14 mouse cellular contexts compared by ENCODE assay signal in the genomic region with DNA sequence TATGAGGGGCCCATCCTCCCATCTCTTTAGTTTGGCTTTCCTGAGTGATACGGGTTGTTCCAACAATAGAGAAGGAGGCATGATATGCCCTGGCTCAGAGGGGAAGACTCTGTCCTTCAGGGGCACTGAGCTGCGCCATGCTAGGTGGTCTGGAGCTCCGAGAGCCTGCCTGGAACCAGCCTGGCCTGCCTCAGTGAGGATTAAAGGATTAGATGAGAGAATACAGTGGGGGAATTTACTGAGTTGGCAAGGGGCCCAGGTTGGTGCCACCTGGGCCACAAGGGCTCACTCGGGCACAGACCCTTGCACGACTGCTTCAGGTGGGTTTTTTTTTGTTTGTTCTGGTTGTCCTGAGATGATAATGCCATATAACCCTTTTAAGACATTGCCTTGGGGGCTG. TPM values are rescaled to one million over a fixed set of nuclear protein-coding genes. Genes with fewer than 3 reads are reported as not detected.
DNase-seq lines count a peak whose midpoint lies in the region; ATAC-seq and TF ChIP-seq lines count a peak whose summit lies in the region.
"Had no signal": no experiment of that assay in that cellular context is flagged by ENCODE, and none has a peak within 500 bp of the region (broad histone marks: within the 10 kb centered on the region; RNA-seq: fewer than 3 reads in every experiment).

No protein-coding gene starts in this region.

- no peak overlapping the region for H3K4me3 ChIP-seq in forebrain, embryonic 12.5 days (replicated peaks)
- H3K4me3 ChIP-seq in forebrain, embryonic 16.5 days (replicated peaks; ENCODE audit: low read length), result no peak overlapping the region
- no peak overlapping the region for H3K4me3 ChIP-seq in kidney, postnatal 0 days (replicated peaks; ENCODE audit: low read depth, low read length)
- no peak overlapping the region for H3K4me3 ChIP-seq in bone marrow, adult 2 months (replicated peaks; ENCODE audit: control insufficient read depth, low read depth, low read length)
- no peak overlapping the region for H3K4me3 ChIP-seq in midbrain, embryonic 13.5 days (replicated peaks)

- no peak for DNase-seq in kidney, postnatal 0 days (ENCODE audit: low spot score)
- DNase-seq in kidney, postnatal 14 days, result no peak
- DNase-seq in left cerebral cortex, postnatal 36 days (ENCODE audit: low spot score in 2 of 2), result no peak
- DNase-seq in adrenal gland, postnatal 10 days, result no peak
- DNase-seq: adrenal gland, postnatal 25 days; cerebellum, adult 18-20 months had no signal

- no peak for ATAC-seq in forebrain, embryonic 12.5 days (ENCODE audit: low FRiP score)
- ATAC-seq in forebrain, embryonic 16.5 days, result no peak
- no peak for ATAC-seq in kidney, postnatal 0 days (replicated peaks; ENCODE audit: low FRiP score, low read depth)
- ATAC-seq in midbrain, embryonic 13.5 days, result no peak

- 49% methylated on average over 5 of the region's 5 CpGs for WGBS in forebrain, embryonic 12.5 days
- WGBS in forebrain, embryonic 16.5 days, result 43% methylated on average over 5 of the region's 5 CpGs
- WGBS in kidney, postnatal 0 days, result 71% methylated on average over 5 of the region's 5 CpGs
- WGBS in bone marrow, adult 2 months, result 78% methylated on average over 5 of the region's 5 CpGs
- 44% methylated on average over 5 of the region's 5 CpGs for WGBS in midbrain, embryonic 13.5 days

- no peak for TF ChIP-seq CTCF in kidney, postnatal 0 days (IDR thresholded peaks at IDR 0.05; ENCODE audit: low read depth)
- no peak for TF ChIP-seq CTCF in bone marrow, adult 2 months (IDR thresholded peaks at IDR 0.05; ENCODE audit: control insufficient read depth, insufficient read depth, low read length)

- no peak overlapping the region for H3K9ac ChIP-seq in forebrain, embryonic 12.5 days
- H3K9ac ChIP-seq in forebrain, embryonic 16.5 days (replicated peaks; ENCODE audit: low read depth, low read length), result no peak overlapping the region
- H3K9ac ChIP-seq in kidney, postnatal 0 days (ENCODE audit: low read depth, low read length), result 0 out of 2 replicates have a peak overlapping the region, but pooled peaks have one; percentile 0
- H3K9ac ChIP-seq in midbrain, embryonic 13.5 days (replicated peaks), result no peak overlapping the region
- H3K9ac ChIP-seq: liver, embryonic 14.5 days had no signal

- H3K27me3 ChIP-seq in forebrain, embryonic 12.5 days, result no peaks in the 10 kb centered on the region
- H3K27me3 ChIP-seq in forebrain, embryonic 16.5 days (replicated peaks; ENCODE audit: control insufficient read depth, insufficient read depth, low read length), result no peaks in the 10 kb centered on the region
- no peaks in the 10 kb centered on the region for H3K27me3 ChIP-seq in kidney, postnatal 0 days (ENCODE audit: insufficient read depth, low read length)
- no peaks in the 10 kb centered on the region for H3K27me3 ChIP-seq in midbrain, embryonic 13.5 days

- TF ChIP-seq POLR2A in bone marrow, adult 2 months (IDR thresholded peaks at IDR 0.05; ENCODE audit: borderline replicate concordance, control insufficient read depth, low read depth, low read length), result no peak

- H3K36me3 ChIP-seq in forebrain, embryonic 12.5 days (replicated peaks), result peaks cover 31% of the 10 kb centered on the region
- peaks cover 7% of the 10 kb centered on the region for H3K36me3 ChIP-seq in forebrain, embryonic 16.5 days (ENCODE audit: control insufficient read depth, insufficient read depth)
- H3K36me3 ChIP-seq in kidney, postnatal 0 days (ENCODE audit: insufficient read depth, low read length), result peaks cover 24% of the 10 kb centered on the region
- H3K36me3 ChIP-seq in midbrain, embryonic 13.5 days, result peaks cover 48% of the 10 kb centered on the region

- peak overlapping the region; percentile 27; the same call in 1 of the 2 replicates for H3K27ac ChIP-seq in forebrain, embryonic 12.5 days
- H3K27ac ChIP-seq in forebrain, embryonic 16.5 days (ENCODE audit: low read length), result no peak overlapping the region
- H3K27ac ChIP-seq in kidney, postnatal 0 days, result no peak overlapping the region
- peak overlapping the region; percentile 40; the same call in 1 of the 2 replicates for H3K27ac ChIP-seq in bone marrow, adult 2 months (ENCODE audit: control insufficient read depth, insufficient read depth, low read depth, low read length, poor library complexity)
- peak overlapping the region; percentile 56; the same call in 1 of the 2 replicates for H3K27ac ChIP-seq in midbrain, embryonic 13.5 days
- H3K27ac ChIP-seq: liver, embryonic 14.5 days had no signal

- peaks cover 84% of the 10 kb centered on the region for H3K4me1 ChIP-seq in forebrain, embryonic 12.5 days
- peaks cover 44% of the 10 kb centered on the region for H3K4me1 ChIP-seq in forebrain, embryonic 16.5 days (replicated peaks; ENCODE audit: control insufficient read depth, insufficient read depth, low read length)
- H3K4me1 ChIP-seq in kidney, postnatal 0 days (replicated peaks; ENCODE audit: insufficient read depth, low read length), result peaks cover 57% of the 10 kb centered on the region
- peaks cover 24% of the 10 kb centered on the region for H3K4me1 ChIP-seq in bone marrow, adult 2 months (ENCODE audit: control insufficient read depth, insufficient read depth, low read length)
- peaks cover 82% of the 10 kb centered on the region for H3K4me1 ChIP-seq in midbrain, embryonic 13.5 days (replicated peaks)

- intact Hi-C loops in left cerebral cortex, postnatal 36 days (cut with DNase I), result no loop called here

- no peaks in the 10 kb centered on the region for H3K9me3 ChIP-seq in forebrain, embryonic 12.5 days
- no peaks in the 10 kb centered on the region for H3K9me3 ChIP-seq in forebrain, embryonic 16.5 days (ENCODE audit: control insufficient read depth, low read length)
- H3K9me3 ChIP-seq in kidney, postnatal 0 days (replicated peaks; ENCODE audit: low read length), result no peaks in the 10 kb centered on the region
- no peaks in the 10 kb centered on the region for H3K9me3 ChIP-seq in midbrain, embryonic 13.5 days

- H3K4me2 ChIP-seq in forebrain, embryonic 12.5 days, result no peak overlapping the region
- H3K4me2 ChIP-seq in forebrain, embryonic 16.5 days (ENCODE audit: low read length), result no peak overlapping the region
- no peak overlapping the region for H3K4me2 ChIP-seq in kidney, postnatal 0 days (ENCODE audit: low read length)
- no peak overlapping the region for H3K4me2 ChIP-seq in midbrain, embryonic 13.5 days (replicated peaks)
- H3K4me2 ChIP-seq: heart, embryonic 11.5 days had no signal

RNA-seq across cellular contexts. Expression of gene Lasp1, which starts 17.4 kb away (rescaled TPM):
- 103 and 109 TPM in 2 replicates for polyA plus RNA-seq in forebrain, embryonic 12.5 days (2016; fragmentation: Nextera tagmentation; extraction: Ambion mirVana)
- polyA plus RNA-seq in forebrain, embryonic 16.5 days (2015; fragmentation: Nextera tagmentation; extraction: Ambion mirVana), result 140 and 159 TPM in 2 replicates
- 87.7 and 96.4 TPM in 2 replicates for polyA plus RNA-seq in kidney, postnatal 0 days (2015; fragmentation: Nextera tagmentation; extraction: Ambion mirVana)
- polyA plus RNA-seq in bone marrow, adult 2 months (2011; ENCODE audit: insufficient read depth, insufficient read length, low replicate concordance, missing spikeins), result 48.1 and 99.2 TPM in 2 replicates
- polyA plus RNA-seq in midbrain, embryonic 13.5 days (2015; fragmentation: Nextera tagmentation; extraction: Ambion mirVana), result 136 and 137 TPM in 2 replicates
- 100 to 1,000 TPM; 175 to 183 TPM for total RNA-seq in left cerebral cortex, postnatal 36 days (2021)
- 100 to 1,000 TPM; 107 to 122 TPM for total RNA-seq in adrenal gland, postnatal 10 days (2021)

RNA-seq across cellular contexts. Expression of gene B230217C12Rik, which starts 24.4 kb away (rescaled TPM):
- polyA plus RNA-seq in forebrain, embryonic 12.5 days (2016; fragmentation: Nextera tagmentation; extraction: Ambion mirVana), result 15.1 and 17.0 TPM in 2 replicates
- 21.1 and 24.1 TPM in 2 replicates for polyA plus RNA-seq in forebrain, embryonic 16.5 days (2015; fragmentation: Nextera tagmentation; extraction: Ambion mirVana)
- polyA plus RNA-seq in kidney, postnatal 0 days (2015; fragmentation: Nextera tagmentation; extraction: Ambion mirVana), result 5.1 and 5.6 TPM in 2 replicates
- polyA plus RNA-seq in bone marrow, adult 2 months (2011; ENCODE audit: insufficient read depth, insufficient read length, low replicate concordance, missing spikeins), result not detected in 2 replicates
- 23.2 and 24.8 TPM in 2 replicates for polyA plus RNA-seq in midbrain, embryonic 13.5 days (2015; fragmentation: Nextera tagmentation; extraction: Ambion mirVana)
- 10 to 100 TPM; 79.9 to 81.0 TPM for total RNA-seq in left cerebral cortex, postnatal 36 days (2021)
- total RNA-seq in adrenal gland, postnatal 10 days (2021), result 1 to 10 TPM; 2.0 to 3.1 TPM
- total RNA-seq: monocyte, adult 5-6 weeks had no signal

RNA-seq across cellular contexts. Expression of gene Rpl23, which starts 33.9 kb away (rescaled TPM):
- 392 and 426 TPM in 2 replicates for polyA plus RNA-seq in forebrain, embryonic 12.5 days (2016; fragmentation: Nextera tagmentation; extraction: Ambion mirVana)
- polyA plus RNA-seq in forebrain, embryonic 16.5 days (2015; fragmentation: Nextera tagmentation; extraction: Ambion mirVana), result 298 and 306 TPM in 2 replicates
- 716 and 863 TPM in 2 replicates for polyA plus RNA-seq in kidney, postnatal 0 days (2015; fragmentation: Nextera tagmentation; extraction: Ambion mirVana)
- polyA plus RNA-seq in bone marrow, adult 2 months (2011; ENCODE audit: insufficient read depth, insufficient read length, low replicate concordance, missing spikeins), result 550 and 853 TPM in 2 replicates
- polyA plus RNA-seq in midbrain, embryonic 13.5 days (2015; fragmentation: Nextera tagmentation; extraction: Ambion mirVana), result 363 and 377 TPM in 2 replicates
- 100 to 1,000 TPM; 330 to 339 TPM for total RNA-seq in left cerebral cortex, postnatal 36 days (2021)
- 100 to 1,000 TPM; 958 to 975 TPM for total RNA-seq in adrenal gland, postnatal 10 days (2021)

RNA-seq across cellular contexts. Expression of gene 1700001P01Rik, which starts 40.5 kb away (rescaled TPM):
- 0.55 and 1.0 TPM in 2 replicates for polyA plus RNA-seq in forebrain, embryonic 12.5 days (2016; fragmentation: Nextera tagmentation; extraction: Ambion mirVana)
- 0.57 and 0.85 TPM in 2 replicates for polyA plus RNA-seq in forebrain, embryonic 16.5 days (2015; fragmentation: Nextera tagmentation; extraction: Ambion mirVana)
- polyA plus RNA-seq in kidney, postnatal 0 days (2015; fragmentation: Nextera tagmentation; extraction: Ambion mirVana), result not detected in 2 replicates
- polyA plus RNA-seq in bone marrow, adult 2 months (2011; ENCODE audit: insufficient read depth, insufficient read length, low replicate concordance, missing spikeins), result not detected in 2 replicates
- polyA plus RNA-seq in midbrain, embryonic 13.5 days (2015; fragmentation: Nextera tagmentation; extraction: Ambion mirVana), result 0.81 and 1.1 TPM in 2 replicates
- total RNA-seq in left cerebral cortex, postnatal 36 days (2021), result 1 to 10 TPM in 1 of 2 experiments, not detected in 1; 1.1 TPM
- total RNA-seq in adrenal gland, postnatal 10 days (2021), result under 1 TPM in 1 of 2 experiments, not detected in 1; 0.51 TPM
- total RNA-seq: adrenal gland, postnatal 25 days; monocyte, adult 5-6 weeks had no signal
- polyA plus RNA-seq: heart, embryonic 11.5 days; small intestine, adult 2 months had no signal

RNA-seq across cellular contexts. Expression of gene Cwc25, which starts 49.8 kb away (rescaled TPM):
- polyA plus RNA-seq in forebrain, embryonic 12.5 days (2016; fragmentation: Nextera tagmentation; extraction: Ambion mirVana), result 21.5 and 22.4 TPM in 2 replicates
- polyA plus RNA-seq in forebrain, embryonic 16.5 days (2015; fragmentation: Nextera tagmentation; extraction: Ambion mirVana), result 17.1 and 19.5 TPM in 2 replicates
- polyA plus RNA-seq in kidney, postnatal 0 days (2015; fragmentation: Nextera tagmentation; extraction: Ambion mirVana), result 13.9 and 14.8 TPM in 2 replicates
- 10.4 and 11.7 TPM in 2 replicates for polyA plus RNA-seq in bone marrow, adult 2 months (2011; ENCODE audit: insufficient read depth, insufficient read length, low replicate concordance, missing spikeins)
- 19.0 and 19.6 TPM in 2 replicates for polyA plus RNA-seq in midbrain, embryonic 13.5 days (2015; fragmentation: Nextera tagmentation; extraction: Ambion mirVana)
- 10 to 100 TPM; 20.2 to 20.7 TPM for total RNA-seq in left cerebral cortex, postnatal 36 days (2021)
- 10 to 100 TPM; 19.9 to 20.0 TPM for total RNA-seq in adrenal gland, postnatal 10 days (2021)

Comparison
In these comparisons a context has a peak if more than half of its experiments do, and no peak if none do; other contexts are left out.
1. H3K27ac ChIP-seq: peak in forebrain, embryonic 12.5 days (single experiment), bone marrow, adult 2 months (single experiment) and midbrain, embryonic 13.5 days (single experiment); none in forebrain, embryonic 16.5 days (single experiment) and kidney, postnatal 0 days (single experiment).